Mouse (Mus musculus) spleen, postnatal 36 days (tissue): Measurements from ENCODE around the gene Amfr.

Experiments
- DNase-seq, 2 experiments: peaks; one replicate each; pipeline ENCODE4 v3.0.0; 2022; ENCODE audit warnings: low spot score in 2 of 2, mixed read lengths in 1 of 2

The Amfr gene

DNA sequence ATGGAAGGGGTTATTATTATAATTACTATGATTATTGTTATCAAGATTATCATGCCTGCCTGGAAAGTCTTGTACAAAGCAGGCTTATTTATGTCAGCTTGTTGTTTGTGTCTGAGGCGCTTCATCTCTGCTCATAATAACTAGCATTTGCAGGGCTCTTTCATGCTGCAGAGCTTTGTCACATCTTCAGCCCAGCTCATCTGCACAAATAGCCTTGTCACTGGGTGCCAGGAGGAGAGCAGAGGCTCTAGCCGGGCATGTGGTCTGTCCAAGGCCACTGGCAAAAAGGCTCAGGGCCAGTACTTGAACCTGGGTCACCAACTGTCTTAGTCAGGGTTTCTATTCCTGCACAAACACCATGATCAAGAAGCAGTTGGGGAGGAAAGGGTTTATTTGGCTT, 79.4 kb downstream of the Amfr start:
- no peak for DNase-seq

DNA sequence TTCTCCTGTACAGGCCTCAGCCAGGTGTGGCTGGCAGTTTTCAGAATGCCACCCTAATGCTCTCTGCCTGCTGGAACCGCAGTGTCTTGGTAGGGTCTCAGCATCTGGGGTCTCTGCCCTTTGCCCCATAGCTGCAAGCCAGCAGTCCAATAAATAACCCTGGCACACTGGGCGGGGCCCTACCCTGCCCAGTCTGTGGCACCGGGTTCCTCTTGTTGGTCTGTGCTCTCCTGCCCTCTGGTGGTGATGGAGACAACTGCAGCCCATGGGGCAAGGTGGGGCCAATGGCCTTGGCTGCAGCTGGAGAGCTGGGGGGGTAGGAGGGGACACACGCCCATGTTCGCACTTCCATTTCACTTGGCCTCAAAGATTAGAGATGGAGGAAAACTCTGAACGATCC, 79.8 kb downstream of the Amfr start:
- DNase-seq: peak; percentile 42 to 47

GRCm38 (mm10) chr8:93931336-93931735, 81.3 kb downstream of the Amfr start:
- no peak for DNase-seq

DNA sequence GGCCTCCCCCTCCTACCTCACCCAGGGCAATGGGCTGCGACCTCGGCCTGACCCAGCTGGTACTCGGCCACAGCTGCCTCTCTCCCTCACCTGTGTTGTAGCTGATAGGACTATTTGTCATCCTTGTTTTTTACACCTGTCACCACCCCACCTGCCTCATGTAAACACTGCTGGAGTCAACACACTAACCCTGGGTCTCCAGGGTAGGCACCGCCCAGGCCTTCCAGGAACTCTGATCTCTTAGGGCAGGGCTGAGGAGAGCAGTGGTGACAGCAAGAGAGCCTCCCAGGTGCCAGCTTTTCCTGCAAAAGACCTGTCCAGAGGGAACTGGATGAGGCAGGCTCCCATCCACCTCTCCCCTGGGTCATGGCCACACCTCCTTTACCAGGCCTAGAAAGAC, 83.4 kb downstream of the Amfr start:
- no peak for DNase-seq

- no peak for DNase-seq
These were observed 87.1 kb downstream of the Amfr start for GRCm38 (mm10) chr8:93925513-93925912.

DNA sequence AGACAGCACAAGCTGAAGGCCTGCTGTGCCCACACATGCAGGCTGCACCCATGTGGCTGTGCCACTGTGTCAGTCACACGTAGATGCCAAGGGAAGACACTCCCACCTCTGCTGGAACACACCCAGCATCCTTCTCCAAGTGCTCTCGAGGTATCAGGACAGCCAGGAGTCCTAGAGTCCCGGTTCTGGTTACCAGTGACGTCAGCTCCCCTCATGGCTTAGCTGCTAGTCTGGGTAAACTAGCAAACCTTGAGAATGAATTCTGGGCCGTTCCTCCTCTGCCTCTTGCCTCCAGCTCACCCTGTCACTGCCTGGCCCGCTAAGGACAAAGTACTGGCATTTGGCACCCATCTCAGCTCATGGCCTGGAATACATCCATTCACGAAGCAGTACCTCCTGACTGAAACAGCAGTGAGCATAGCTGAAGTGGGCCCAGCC, 88.7 kb downstream of the Amfr start:
- no peak for DNase-seq
